Mouse (Mus musculus): ENCODE data around the gene 3110018I06Rik. TPM values are rescaled to one million over a fixed set of nuclear protein-coding genes. Genes with fewer than 3 reads are reported as not detected.

The 3110018I06Rik gene
- not detected for total RNA-seq (2023)

DNA sequence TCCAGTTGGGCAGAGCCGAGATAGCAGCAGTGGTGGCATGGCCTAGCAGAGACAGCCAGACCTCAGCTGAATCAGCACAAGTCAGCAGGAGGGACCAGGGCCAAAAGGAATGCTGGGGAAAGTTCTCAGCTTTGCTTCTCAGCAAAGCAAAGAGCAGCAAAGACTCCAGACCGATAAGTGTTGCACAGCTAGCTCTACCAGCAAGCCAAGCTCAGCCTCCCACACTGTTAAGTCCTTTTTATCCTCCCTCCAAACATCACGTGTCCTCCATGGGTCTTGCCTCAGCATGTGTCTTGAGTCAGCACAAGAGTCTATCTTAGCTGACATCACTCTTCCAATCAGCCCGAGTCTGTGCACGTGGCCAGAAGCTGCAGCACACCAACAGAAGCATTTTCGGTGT, at the start of gene 3110018I06Rik:
TSS of gene 3110018I06Rik (plus strand) at position 262 of the 400 bp plus-strand sequence.

